ENCODE assay signal across 34 mouse cellular contexts in the genomic region with DNA sequence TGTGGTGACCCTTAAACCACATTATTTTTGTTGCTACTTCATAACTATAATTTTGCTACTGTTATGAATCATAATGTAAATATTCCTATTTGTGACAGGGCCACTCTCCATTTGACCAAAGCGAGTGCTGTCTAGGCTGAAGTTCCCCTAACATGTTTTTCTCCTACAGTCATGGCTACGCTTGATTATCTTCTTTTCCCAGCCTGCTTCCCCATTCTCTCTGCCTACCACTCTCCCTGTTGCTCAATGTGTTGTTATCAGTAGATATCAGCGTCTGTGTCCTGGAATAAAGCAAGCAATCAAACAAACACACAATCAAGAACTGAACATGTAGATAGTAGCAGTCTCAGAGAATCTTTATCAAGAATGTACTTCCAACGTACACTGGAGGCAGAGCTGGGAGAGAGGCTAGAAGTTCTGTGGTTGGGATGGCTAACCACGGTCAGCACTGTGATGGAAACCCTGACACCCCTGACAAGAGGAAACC. TPM values are rescaled to one million over a fixed set of nuclear protein-coding genes. Genes with fewer than 3 reads are reported as not detected.
DNase-seq lines count a peak whose midpoint lies in the region; ATAC-seq and TF ChIP-seq lines count a peak whose summit lies in the region.
"Had no signal": no experiment of that assay in that cellular context is flagged by ENCODE, and none has a peak within 500 bp of the region (broad histone marks: within the 10 kb centered on the region; RNA-seq: fewer than 3 reads in every experiment).

No protein-coding gene starts in this region.

- no peak for TF ChIP-seq POLR2A in ES-Bruce4 (IDR thresholded peaks at IDR 0.05; ENCODE audit: insufficient read depth, low read length)

- peak; percentile 22 for DNase-seq in c-Kit-positive CD71-positive TER-119-negative erythroid progenitor cells, embryonic 14.5 days (ENCODE audit: low read depth)
- peak; percentile 17 for DNase-seq in liver, embryonic 13.5 days
- DNase-seq in right cerebral cortex, postnatal 14 days, result no peak
- DNase-seq in heart, embryonic 10.5 days (ENCODE audit: low spot score), result no peak
- DNase-seq in adrenal gland, postnatal 10 days, result no peak
- DNase-seq: adrenal gland, postnatal 14 days; cerebellum, adult 11 months; cerebellum, adult 9-11 months; forebrain, postnatal 0 days; gastrocnemius, postnatal 25 days; heart, adult 2 months; kidney, adult 11 months; kidney, postnatal 4 days; left cerebral cortex, postnatal 4 days; lung, postnatal 4 days; right cerebral cortex, postnatal 25 days; spleen, adult 18-20 months had no signal

- H3K4me1 ChIP-seq in ES-Bruce4 (ENCODE audit: control insufficient read depth, insufficient read depth, low read length), result peaks cover 4% of the 10 kb centered on the region
- peaks cover 22% of the 10 kb centered on the region for H3K4me1 ChIP-seq in liver, embryonic 13.5 days (replicated peaks)
- no peaks in the 10 kb centered on the region for H3K4me1 ChIP-seq in heart, embryonic 10.5 days
- H3K4me1 ChIP-seq: hindbrain, embryonic 13.5 days; limb, embryonic 15.5 days; midbrain, embryonic 13.5 days had no signal

- peak; percentile 77 for ATAC-seq in liver, embryonic 13.5 days (ENCODE audit: low read depth)
- ATAC-seq in megakaryocyte-erythroid progenitor cell, adult 5-6 weeks (replicated peaks; ENCODE audit: low FRiP score, low TSS enrichment, poor library complexity, severe bottlenecking), result peak; percentile 86
- ATAC-seq: forebrain, postnatal 0 days; midbrain, embryonic 13.5 days had no signal

- no peaks in the 10 kb centered on the region for H3K36me3 ChIP-seq in ES-Bruce4 (ENCODE audit: control insufficient read depth, insufficient read depth, low read length, poor library complexity, severe bottlenecking)
- H3K36me3 ChIP-seq in liver, embryonic 13.5 days, result no peaks in the 10 kb centered on the region
- H3K36me3 ChIP-seq in heart, embryonic 10.5 days, result no peaks in the 10 kb centered on the region
- H3K36me3 ChIP-seq: hindbrain, embryonic 13.5 days; limb, embryonic 15.5 days; midbrain, embryonic 13.5 days had no signal

- no peak overlapping the region for H3K4me3 ChIP-seq in ES-Bruce4 (ENCODE audit: low read depth, low read length)
- H3K4me3 ChIP-seq in liver, embryonic 13.5 days (replicated peaks), result no peak overlapping the region
- no peak overlapping the region for H3K4me3 ChIP-seq in heart, embryonic 10.5 days
- H3K4me3 ChIP-seq: heart, adult 2 months; hindbrain, embryonic 13.5 days; limb, embryonic 15.5 days; midbrain, embryonic 13.5 days had no signal

- no peak overlapping the region for H3K4me2 ChIP-seq in liver, embryonic 13.5 days
- H3K4me2 ChIP-seq: hindbrain, embryonic 13.5 days; limb, embryonic 15.5 days; midbrain, embryonic 13.5 days had no signal

- TF ChIP-seq CTCF in ES-Bruce4 (IDR thresholded peaks at IDR 0.05; ENCODE audit: low read depth, low read length), result no peak

- no peaks in the 10 kb centered on the region for H3K27me3 ChIP-seq in ES-Bruce4 (ENCODE audit: control insufficient read depth, insufficient read depth, low read length, poor library complexity, severe bottlenecking)
- no peaks in the 10 kb centered on the region for H3K27me3 ChIP-seq in liver, embryonic 13.5 days
- H3K27me3 ChIP-seq in heart, embryonic 10.5 days (ENCODE audit: insufficient read depth, poor library complexity, severe bottlenecking), result no peaks in the 10 kb centered on the region
- H3K27me3 ChIP-seq: hindbrain, embryonic 13.5 days; limb, embryonic 15.5 days; midbrain, embryonic 13.5 days had no signal

- H3K9ac ChIP-seq in ES-Bruce4 (ENCODE audit: low read depth, poor library complexity, severe bottlenecking), result no peak overlapping the region
- H3K9ac ChIP-seq in liver, embryonic 13.5 days, result no peak overlapping the region
- H3K9ac ChIP-seq: forebrain, postnatal 0 days; hindbrain, embryonic 13.5 days; limb, embryonic 15.5 days; midbrain, embryonic 13.5 days had no signal

- 9% methylated on average over 5 of the region's 5 CpGs for WGBS in liver, embryonic 13.5 days (ENCODE audit: insufficient replicate concordance)
- 56% methylated on average over 5 of the region's 5 CpGs for WGBS in heart, embryonic 10.5 days

- no peak for TF ChIP-seq EP300 in ES-Bruce4 (IDR thresholded peaks at IDR 0.05; ENCODE audit: insufficient read depth, low read depth, low read length)

- no peaks in the 10 kb centered on the region for H3K9me3 ChIP-seq in ES-Bruce4 (replicated peaks; ENCODE audit: control insufficient read depth, insufficient read depth, low read length, poor library complexity, severe bottlenecking)
- H3K9me3 ChIP-seq in liver, embryonic 13.5 days (replicated peaks), result no peaks in the 10 kb centered on the region
- no peaks in the 10 kb centered on the region for H3K9me3 ChIP-seq in heart, embryonic 10.5 days
- H3K9me3 ChIP-seq: hindbrain, embryonic 13.5 days; limb, embryonic 15.5 days had no signal

- H3K27ac ChIP-seq in ES-Bruce4 (ENCODE audit: insufficient read depth, low read length), result peak overlapping the region; percentile 64; the same call in 1 of the 2 replicates
- no peak overlapping the region for H3K27ac ChIP-seq in liver, embryonic 13.5 days
- no peak overlapping the region for H3K27ac ChIP-seq in heart, embryonic 10.5 days
- H3K27ac ChIP-seq: heart, adult 2 months; hindbrain, embryonic 13.5 days; limb, embryonic 15.5 days; midbrain, embryonic 13.5 days had no signal

RNA-seq across cellular contexts. Expression of gene Csf2, which starts 48.1 kb away (rescaled TPM):
- polyA plus RNA-seq in ES-Bruce4 (2011; ENCODE audit: insufficient read depth, insufficient read length, low read depth, missing spikeins), result not detected in 2 replicates
- not detected in 2 replicates for polyA plus RNA-seq in liver, embryonic 13.5 days (2015; fragmentation: Nextera tagmentation; extraction: Ambion mirVana)
- not detected in 2 replicates for total RNA-seq in megakaryocyte-erythroid progenitor cell, adult 5-6 weeks (2014; fragmentation: Nextera tagmentation)
- total RNA-seq in megakaryocyte-erythroid progenitor cell, adult 5-6 weeks (2017), result not detected in 2 replicates
- polyA plus RNA-seq in heart, embryonic 10.5 days (2016; fragmentation: Nextera tagmentation; extraction: Ambion mirVana), result not detected in 2 replicates
- total RNA-seq in adrenal gland, postnatal 10 days (2021), result not detected
- total RNA-seq: adrenal gland, postnatal 14 days; forebrain, postnatal 0 days; gastrocnemius, postnatal 25 days; heart, adult 2 months; heart, postnatal 25 days; layer of hippocampus, postnatal 10 days; left cerebral cortex, adult 8-10 months; left cerebral cortex, postnatal 4 days had no signal
- polyA plus RNA-seq: brain, embryonic 14.5 days; C2C12; embryonic facial prominence, embryonic 11.5 days; forebrain, embryonic 11.5 days; forebrain, postnatal 0 days; heart, adult 2 months; heart, embryonic 14.5 days; hindbrain, embryonic 13.5 days; kidney, embryonic 16.5 days; limb, embryonic 15.5 days; midbrain, embryonic 13.5 days; neural tube, embryonic 11.5 days; testis, adult 2 months; urinary bladder, adult 2 months had no signal

Comparison
In these comparisons a context has a peak if more than half of its experiments do, and no peak if none do; other contexts are left out.
1. DNase-seq: peak in c-Kit-positive CD71-positive TER-119-negative erythroid progenitor cells, embryonic 14.5 days (single experiment) and liver, embryonic 13.5 days (single experiment); none in right cerebral cortex, postnatal 14 days (single experiment), heart, embryonic 10.5 days (single experiment) and adrenal gland, postnatal 10 days (single experiment).